Mouse (Mus musculus) myocyte (in vitro differentiated cells): ENCODE data around the gene Unc45a.

Source experiments
- CEBPB ChIP-seq: IDR thresholded peaks from 2 replicates; pipeline ENCODE4 v1.6.1; 2011; ENCODE audit warnings: mild to moderate bottlenecking, moderate library complexity; ENCODE audit not compliant: poor library complexity, insufficient read depth, severe bottlenecking
- E2F4 ChIP-seq: IDR thresholded peaks from one replicate; pipeline ENCODE4 v1.6.1; 2011; ENCODE audit warnings: mild to moderate bottlenecking, control low read depth, moderate library complexity; ENCODE audit not compliant: insufficient read depth
- MAX ChIP-seq: IDR thresholded peaks from one replicate; pipeline ENCODE4 v1.6.1; 2011; ENCODE audit warnings: low read depth, mild to moderate bottlenecking, control low read depth
- MYOD1 ChIP-seq, 3 experiments: IDR thresholded peaks; one replicate each; pipeline ENCODE4 v1.6.1; 2011; ENCODE audit warnings: control low read depth in 2 of 3, low read depth in 2 of 3, mild to moderate bottlenecking in 2 of 3, moderate library complexity in 1 of 3; ENCODE audit not compliant: insufficient read length in 2 of 3, control insufficient read depth in 1 of 3
- MYOG ChIP-seq, 3 experiments: IDR thresholded peaks; one replicate each; pipeline ENCODE4 v1.6.1; 2011; ENCODE audit warnings: control low read depth in 2 of 3, low read depth in 2 of 3, mild to moderate bottlenecking in 2 of 3; ENCODE audit not compliant: insufficient read length in 2 of 3, control insufficient read depth in 1 of 3, insufficient read depth in 1 of 3
- POLR2A ChIP-seq: IDR thresholded peaks from one replicate; pipeline ENCODE4 v1.6.1; 2011; ENCODE audit warnings: low read depth, mild to moderate bottlenecking, control low read depth, moderate library complexity; ENCODE audit not compliant: insufficient read length
- POLR2AphosphoS2 ChIP-seq: IDR thresholded peaks from one replicate; pipeline ENCODE4 v1.6.1; 2011; ENCODE audit warnings: low read depth, control low read depth; ENCODE audit not compliant: insufficient read length
- TCF12 ChIP-seq: IDR thresholded peaks from one replicate; pipeline ENCODE4 v1.6.1; 2011; ENCODE audit warnings: mild to moderate bottlenecking, control low read depth; ENCODE audit not compliant: poor library complexity, insufficient read depth, severe bottlenecking
- USF1 ChIP-seq: IDR thresholded peaks from one replicate; pipeline ENCODE4 v1.6.1; 2011; ENCODE audit warnings: low read depth, mild to moderate bottlenecking, control low read depth, moderate library complexity

DNA sequence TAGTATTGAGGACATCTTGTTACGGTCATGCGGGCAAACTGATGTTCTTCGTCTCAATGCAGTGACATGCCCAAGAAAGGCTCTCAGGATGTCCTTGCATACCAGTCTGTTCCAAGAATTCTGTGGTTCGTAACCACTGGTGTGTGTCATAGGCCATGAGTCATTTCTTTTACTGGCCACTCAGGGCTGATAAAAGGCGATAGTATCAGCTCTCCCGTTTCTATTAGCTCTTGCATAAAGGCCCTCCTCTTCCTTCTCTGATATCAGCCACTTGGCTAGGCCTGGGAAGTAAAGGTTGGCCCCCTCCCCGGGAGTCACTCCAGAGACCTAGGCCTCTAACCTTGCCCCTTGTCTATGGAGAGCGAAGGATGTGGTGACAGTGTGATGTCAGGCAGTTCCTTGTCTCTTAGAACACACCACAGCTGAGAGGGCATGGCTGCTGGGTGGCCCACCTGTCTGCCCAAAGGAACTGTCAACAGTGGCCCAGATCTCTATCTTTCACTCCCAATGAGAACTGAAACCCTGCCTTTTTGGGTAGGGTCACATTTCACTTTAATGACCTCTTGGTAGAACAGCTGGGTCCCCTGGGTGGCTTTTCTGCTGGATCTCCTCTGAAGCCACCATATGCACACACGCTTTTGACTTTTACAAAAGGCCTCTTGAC, 34.7 kb upstream of the Unc45a start:
- no peak for TF ChIP-seq USF1
- TF ChIP-seq POLR2A: no peak
- no peak for TF ChIP-seq E2F4
- TF ChIP-seq MAX: no peak
- no peak for TF ChIP-seq POLR2AphosphoS2
- peak; percentile 62 to 92 (median 83) for TF ChIP-seq MYOG (IDR thresholded peaks at IDR 0.05; ENCODE audit: control insufficient read depth in 1 of 3, insufficient read depth in 1 of 3, insufficient read length in 2 of 3, low read depth in 2 of 3)
- TF ChIP-seq CEBPB: peak; percentile 39; the same call in 1 of the 2 replicates
- TF ChIP-seq MYOD1 (IDR thresholded peaks at IDR 0.05; ENCODE audit: control insufficient read depth in 1 of 3, insufficient read length in 2 of 3, low read depth in 2 of 3): peak in 2 of 3 experiments; percentile 85 to 97
- no peak for TF ChIP-seq TCF12
